Mouse (Mus musculus) lung, embryonic 16.5 days (tissue): ENCODE results near the gene Ppara. TPM values are rescaled to one million over a fixed set of nuclear protein-coding genes. Genes with fewer than 3 reads are reported as not detected.
"Not testable (repeated sequence)": the region's sequence is repeated elsewhere in the genome, so short reads cannot be mapped to it uniquely, and the experiment has no call there.

Experiments
- ATAC-seq: fragments of 200-750 bp; cut with Nextera tagmentation; 2 replicates; pipeline ENCODE4 v1.8.0; 2017; ENCODE audit warnings: low read depth, mild to moderate bottlenecking, moderate library complexity
- H3K27ac ChIP-seq: fragments of 300-500 bp; sonication (generic); 2 replicates; pipeline ENCODE4 v1.5.1; 2014; ENCODE audit warnings: mild to moderate bottlenecking, control low read depth, low read length
- H3K27me3 ChIP-seq: fragments of 300-500 bp; sonication (generic); 2 replicates; pipeline ENCODE4 v1.6.1; 2014; ENCODE audit warnings: low read depth, low read length, mixed read lengths; ENCODE audit not compliant: control insufficient read depth, insufficient read depth
- H3K36me3 ChIP-seq: fragments of 300-500 bp; sonication (generic); 2 replicates; pipeline ENCODE4 v1.6.1; 2014; ENCODE audit warnings: low read length; ENCODE audit not compliant: control insufficient read depth, insufficient read depth
- H3K4me1 ChIP-seq: fragments of 300-500 bp; sonication (generic); replicated peaks from 2 replicates; pipeline ENCODE4 v1.6.1; 2014; ENCODE audit warnings: low read length, mixed read lengths; ENCODE audit not compliant: control insufficient read depth, insufficient read depth
- H3K4me2 ChIP-seq: fragments of 300-500 bp; sonication (generic); 2 replicates; pipeline ENCODE4 v1.6.1; 2014; ENCODE audit warnings: low read depth, low read length, control low read depth
- H3K4me3 ChIP-seq: fragments of 300-500 bp; sonication (generic); 2 replicates; pipeline ENCODE4 v1.5.1; 2014; ENCODE audit warnings: mild to moderate bottlenecking, low read length, control low read depth
- H3K9ac ChIP-seq: fragments of 300-500 bp; sonication (generic); 2 replicates; pipeline ENCODE4 v1.6.1; 2014; ENCODE audit warnings: low read length, control low read depth
- H3K9me3 ChIP-seq: fragments of 300-500 bp; sonication (generic); 2 replicates; pipeline ENCODE4 v1.6.1; 2016; ENCODE audit warnings: low read length; ENCODE audit not compliant: control insufficient read depth
- WGBS: fragments of 180-500 bp; shearing (Covaris S2); extraction: QIAGEN DNeasy Blood & Tissue Kit; methylation state at CpG from one replicate; pipeline ENCODE4 v1.1.7; 2014; 5-methylcytosine and 5-hydroxymethylcytosine counted together
- polyA plus RNA-seq: library from polyadenylated mRNA; unstranded; fragments of >200 nt; fragmentation: Nextera tagmentation; extraction: Ambion mirVana; gene quantifications from 2 replicates; pipeline ENCODE4 v1.2.1, GENCODE M21; 2015

Gene Ppara
- polyA plus RNA-seq, 1 experiment from 2014 or later, result 5.2 TPM

DNA sequence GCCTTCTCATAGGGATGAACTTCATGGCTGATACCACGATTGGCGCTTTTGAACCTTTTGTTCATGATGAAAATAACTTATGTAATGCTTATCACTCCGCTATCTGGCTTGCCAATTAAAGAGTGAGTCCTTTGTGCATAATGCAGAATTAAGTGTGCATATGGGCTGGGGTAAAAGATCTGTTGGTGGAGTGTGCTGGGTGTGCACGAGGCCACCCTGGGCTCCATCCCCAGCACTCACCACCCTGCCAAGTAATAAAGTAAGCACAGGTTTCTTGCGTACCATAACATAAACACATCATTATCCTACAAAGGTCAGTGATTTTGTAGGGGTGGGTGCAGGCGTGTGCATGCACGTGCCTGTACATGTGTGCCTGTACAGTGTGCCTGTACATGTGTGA is 40.2 kb downstream of the Ppara start:
- Histone ChIP-seq H3K36me3 (no peaks in the 10 kb centered on the region), H3K27ac (no peak overlapping the region), H3K4me1 (no peaks in the 10 kb centered on the region), H3K9ac (no peak overlapping the region), H3K27me3 (no peaks in the 10 kb centered on the region), H3K4me2 (no peak overlapping the region), H3K4me3 (no peak overlapping the region), H3K9me3 (no peaks in the 10 kb centered on the region)
- ATAC-seq, result no peak
- 78% methylated on average over 7 of the region's 7 CpGs for WGBS

- H3K4me2 ChIP-seq, result no peak overlapping the region
- H3K9ac ChIP-seq, result no peak overlapping the region
- no peak for ATAC-seq
- H3K27me3 ChIP-seq, result no peaks in the 10 kb centered on the region
- no peak overlapping the region for H3K4me3 ChIP-seq
- WGBS, result 80% methylated on average over 2 of the region's 2 CpGs
- H3K27ac ChIP-seq, result no peak overlapping the region
- H3K4me1 ChIP-seq, result no peaks in the 10 kb centered on the region
- H3K36me3 ChIP-seq, result no peaks in the 10 kb centered on the region
- no peaks in the 10 kb centered on the region for H3K9me3 ChIP-seq
Measured at GRCm38 (mm10) chr15:85776241-85776640, 41.5 kb downstream of the Ppara start.

DNA sequence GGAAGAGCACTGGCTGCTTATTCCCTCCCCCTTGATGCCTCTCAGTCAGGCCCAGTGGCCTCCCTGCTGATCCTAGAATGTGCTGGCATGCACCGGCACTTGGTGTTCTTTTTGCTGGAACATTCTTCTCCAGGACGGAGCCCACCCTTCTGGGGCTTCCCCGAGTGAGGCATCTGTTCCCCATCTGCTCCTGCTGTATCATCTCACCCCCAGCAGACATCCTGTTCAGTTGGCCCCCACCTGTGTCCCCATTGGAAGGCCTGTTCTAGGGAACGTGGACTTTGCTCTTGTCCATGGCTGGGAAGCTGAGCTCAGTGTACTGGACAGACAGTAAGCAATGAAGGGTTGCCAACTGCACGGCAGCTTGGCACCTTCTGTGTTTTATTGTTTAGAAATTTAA is 42.0 kb downstream of the Ppara start:
- 68% methylated on average over 5 of the region's 5 CpGs for WGBS
- no peaks in the 10 kb centered on the region for H3K9me3 ChIP-seq
- H3K4me2 ChIP-seq, result no peak overlapping the region
- ATAC-seq, result no peak
- no peaks in the 10 kb centered on the region for H3K36me3 ChIP-seq
- H3K4me3 ChIP-seq, result no peak overlapping the region
- H3K9ac ChIP-seq, result no peak overlapping the region
- H3K27ac ChIP-seq, result no peak overlapping the region
- no peaks in the 10 kb centered on the region for H3K4me1 ChIP-seq
- H3K27me3 ChIP-seq, result no peaks in the 10 kb centered on the region

GRCm38 (mm10) chr15:85778891-85779290 is 44.1 kb downstream of the Ppara start:
- H3K4me1 ChIP-seq, H3K9me3 ChIP-seq, H3K27me3 ChIP-seq, H3K4me2 ChIP-seq, ATAC-seq, H3K4me3 ChIP-seq, H3K27ac ChIP-seq, H3K9ac ChIP-seq, H3K36me3 ChIP-seq: not testable (repeated sequence)
- WGBS, result 81% methylated on average over 6 of the region's 6 CpGs

GRCm38 (mm10) chr15:85783146-85783545 is 48.4 kb downstream of the Ppara start:
- no peaks in the 10 kb centered on the region for H3K9me3 ChIP-seq
- no peaks in the 10 kb centered on the region for H3K36me3 ChIP-seq
- no peaks in the 10 kb centered on the region for H3K27me3 ChIP-seq
- H3K27ac ChIP-seq, result no peak overlapping the region
- no peak overlapping the region for H3K4me2 ChIP-seq
- H3K4me1 ChIP-seq, result no peaks in the 10 kb centered on the region
- no peak for ATAC-seq
- H3K4me3 ChIP-seq, result no peak overlapping the region
- WGBS, result 77% methylated on average over 4 of the region's 4 CpGs
- H3K9ac ChIP-seq, result no peak overlapping the region

- H3K27ac ChIP-seq, result no peak overlapping the region
- H3K36me3 ChIP-seq, result no peaks in the 10 kb centered on the region
- H3K9ac ChIP-seq, result no peak overlapping the region
- H3K4me1 ChIP-seq, result no peaks in the 10 kb centered on the region
- ATAC-seq, result no peak
- H3K4me3 ChIP-seq, result no peak overlapping the region
- 75% methylated on average over 3 of the region's 3 CpGs for WGBS
- no peak overlapping the region for H3K4me2 ChIP-seq
- H3K27me3 ChIP-seq, result no peaks in the 10 kb centered on the region
- H3K9me3 ChIP-seq, result no peaks in the 10 kb centered on the region
Measured at GRCm38 (mm10) chr15:85784341-85784740, 49.6 kb downstream of the Ppara start.

GRCm38 (mm10) chr15:85786711-85787110 is 51.9 kb downstream of the Ppara start:
- Histone ChIP-seq H3K4me2 (no peak overlapping the region), H3K36me3 (no peaks in the 10 kb centered on the region), H3K9ac (no peak overlapping the region), H3K4me3 (no peak overlapping the region), H3K27ac (no peak overlapping the region), H3K4me1 (no peaks in the 10 kb centered on the region), H3K9me3 (no peaks in the 10 kb centered on the region), H3K27me3 (no peaks in the 10 kb centered on the region)
- no peak for ATAC-seq
- 52% methylated on average over 5 of the region's 5 CpGs for WGBS

GRCm38 (mm10) chr15:85787482-85787881 is 52.7 kb downstream of the Ppara start:
- Histone ChIP-seq H3K27me3 (no peaks in the 10 kb centered on the region), H3K4me2 (no peak overlapping the region), H3K27ac (no peak overlapping the region), H3K9me3 (no peaks in the 10 kb centered on the region), H3K9ac (no peak overlapping the region), H3K36me3 (no peaks in the 10 kb centered on the region), H3K4me1 (no peaks in the 10 kb centered on the region), H3K4me3 (no peak overlapping the region)
- WGBS, result 87% methylated on average over 6 of the region's 6 CpGs
- no peak for ATAC-seq

GRCm38 (mm10) chr15:85788051-85788450 is 53.3 kb downstream of the Ppara start:
- no peak overlapping the region for H3K9ac ChIP-seq
- H3K4me3 ChIP-seq, result no peak overlapping the region
- H3K9me3 ChIP-seq, result no peaks in the 10 kb centered on the region
- no peak overlapping the region for H3K4me2 ChIP-seq
- H3K4me1 ChIP-seq, result no peaks in the 10 kb centered on the region
- no peak overlapping the region for H3K27ac ChIP-seq
- 76% methylated on average over 4 of the region's 4 CpGs for WGBS
- ATAC-seq, result no peak
- no peaks in the 10 kb centered on the region for H3K36me3 ChIP-seq
- H3K27me3 ChIP-seq, result no peaks in the 10 kb centered on the region

GRCm38 (mm10) chr15:85788633-85789032 is 53.9 kb downstream of the Ppara start:
- Histone ChIP-seq H3K27ac (no peak overlapping the region), H3K4me3 (no peak overlapping the region), H3K4me1 (no peaks in the 10 kb centered on the region), H3K27me3 (no peaks in the 10 kb centered on the region), H3K9me3 (no peaks in the 10 kb centered on the region), H3K4me2 (no peak overlapping the region), H3K9ac (no peak overlapping the region), H3K36me3 (no peaks in the 10 kb centered on the region)
- ATAC-seq, result no peak
- 64% methylated on average over 16 of the region's 16 CpGs for WGBS
